Mouse (Mus musculus): ENCODE results near the gene Defb20. TPM values are rescaled to one million over a fixed set of nuclear protein-coding genes. Genes with fewer than 3 reads are reported as not detected.

Defb20 gene
- polyA plus RNA-seq, 1 experiment from 2014 or later = not detected

GRCm38 (mm10) chr2:152450241-152450640 lies 26.6 kb upstream of the Defb20 start:
- WGBS (ENCODE audit: insufficient replicate concordance) = 4% methylated on average over 5 of the region's 5 CpGs

DNA sequence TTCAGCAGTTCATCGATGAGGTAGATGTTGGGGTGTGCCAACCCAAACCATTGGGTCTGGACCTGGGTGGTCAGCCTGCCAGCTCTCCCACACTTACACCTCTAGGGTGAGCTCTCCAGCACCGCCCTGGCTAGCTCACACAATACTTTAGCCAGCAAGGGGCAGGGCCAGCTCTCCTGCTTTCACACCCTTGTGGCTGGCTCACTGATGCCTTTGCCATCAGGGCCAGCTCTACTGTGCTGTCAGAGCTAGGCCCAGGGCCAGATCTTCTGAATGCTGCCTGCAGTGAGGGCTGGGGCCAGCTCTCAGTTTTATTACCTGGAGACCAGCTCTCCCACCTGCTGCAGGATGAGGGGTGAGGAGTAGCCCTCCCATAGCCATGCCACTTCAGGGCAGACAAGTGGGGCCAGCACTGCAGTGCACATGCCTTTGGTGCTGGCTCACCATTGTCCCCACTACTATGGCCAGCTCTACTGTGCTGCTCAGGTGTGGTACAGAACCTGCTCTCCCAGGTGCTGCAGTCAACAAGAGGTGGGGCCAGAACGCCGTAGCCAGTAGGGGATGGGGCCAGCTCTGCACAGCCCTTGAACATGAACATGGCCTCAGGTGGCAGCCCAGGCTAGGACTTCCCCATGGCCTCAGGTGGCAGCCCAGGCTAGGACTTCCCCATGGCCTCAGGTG lies 24.6 kb upstream of the Defb20 start:
- no peak for ATAC-seq (ENCODE audit: insufficient read depth)
- H3K27me3 ChIP-seq = 0 out of 2 replicates have a peak, but pooled peaks cover 3% of the 10 kb centered on the region
- no peaks in the 10 kb centered on the region for H3K9me3 ChIP-seq (replicated peaks)
- no peak overlapping the region for H3K27ac ChIP-seq (replicated peaks)
- H3K36me3 ChIP-seq (replicated peaks) = no peaks in the 10 kb centered on the region
- H3K4me1 ChIP-seq (replicated peaks) = no peaks in the 10 kb centered on the region
- no peak overlapping the region for H3K4me3 ChIP-seq (replicated peaks)
- WGBS (ENCODE audit: insufficient replicate concordance) = 66% methylated on average over 4 of the region's 4 CpGs
- no peak overlapping the region for H3K9ac ChIP-seq
- H3K4me2 ChIP-seq = no peak overlapping the region

More at GRCm38 (mm10) chr2:152450241-152450640, 26.6 kb upstream of the Defb20 start:
- no peak overlapping the region for H3K4me3 ChIP-seq (replicated peaks)
- H3K4me2 ChIP-seq = no peak overlapping the region
- 0 out of 2 replicates have a peak, but pooled peaks cover 2% of the 10 kb centered on the region for H3K4me1 ChIP-seq (replicated peaks)
- no peaks in the 10 kb centered on the region for H3K9me3 ChIP-seq (replicated peaks)
- H3K9ac ChIP-seq = no peak overlapping the region
- H3K27me3 ChIP-seq = 0 out of 2 replicates have a peak, but pooled peaks cover 3% of the 10 kb centered on the region
- H3K27ac ChIP-seq (replicated peaks) = no peak overlapping the region
- no peak for ATAC-seq (ENCODE audit: insufficient read depth)
- H3K36me3 ChIP-seq (replicated peaks) = no peaks in the 10 kb centered on the region

GRCm38 (mm10) chr2:152459241-152459640 lies 17.6 kb upstream of the Defb20 start:
- Histone ChIP-seq H3K4me3 (replicated peaks) (no peak overlapping the region), H3K9me3 (replicated peaks) (no peaks in the 10 kb centered on the region), H3K4me2 (no peak overlapping the region), H3K27me3 (0 out of 2 replicates have a peak, but pooled peaks cover 3% of the 10 kb centered on the region), H3K27ac (replicated peaks) (no peak overlapping the region), H3K9ac (no peak overlapping the region), H3K36me3 (replicated peaks) (no peaks in the 10 kb centered on the region), H3K4me1 (replicated peaks) (no peaks in the 10 kb centered on the region)
- ATAC-seq (ENCODE audit: insufficient read depth) = no peak
- 61% methylated on average over 13 of the region's 13 CpGs for WGBS (ENCODE audit: insufficient replicate concordance)

DNA sequence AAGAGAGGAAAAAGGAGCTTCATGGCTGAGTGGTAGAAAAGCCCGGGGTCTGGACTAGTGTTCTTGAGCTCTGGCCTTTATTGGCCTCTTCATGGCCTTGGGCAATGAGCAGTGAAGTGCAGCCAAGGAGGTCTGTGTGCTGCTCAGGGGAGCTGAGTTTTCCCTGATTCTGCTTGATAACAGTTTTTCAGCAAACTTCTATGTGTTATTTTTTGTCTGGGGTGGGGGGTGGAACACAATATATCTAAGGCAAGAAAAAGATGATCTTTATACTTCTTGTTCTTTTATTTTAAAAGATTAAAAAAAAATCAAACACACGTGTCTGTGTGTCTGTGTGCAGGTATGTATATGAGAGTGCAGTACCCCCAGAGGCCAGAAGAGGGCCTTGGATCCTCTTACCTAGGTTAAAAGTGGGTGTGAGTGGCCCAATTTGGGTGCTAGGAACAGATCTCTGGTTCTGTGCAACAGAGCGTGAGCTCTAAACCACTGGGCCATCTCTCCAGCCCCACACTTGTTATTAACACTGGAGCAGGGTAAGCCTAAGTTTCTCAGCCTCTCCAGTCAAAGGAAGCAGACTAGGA lies 12.2 kb upstream of the Defb20 start, which contains the start of gene Defb23:
Gene Defb23, minus strand, starts transcription at position 51 of the 581 bp plus-strand sequence.
- H3K4me2 ChIP-seq = no peak within 1 kb of the TSS
- H3K9me3 ChIP-seq (replicated peaks) = no peaks in the 10 kb centered on the region
- H3K27me3 ChIP-seq = no peaks in the 10 kb centered on the region
- H3K36me3 ChIP-seq (replicated peaks) = no peaks in the 10 kb centered on the region
- H3K4me3 ChIP-seq (replicated peaks) = no peak within 1 kb of the TSS
- 57% methylated on average over 3 of the region's 3 CpGs for WGBS (ENCODE audit: insufficient replicate concordance)
- H3K4me1 ChIP-seq (replicated peaks) = no peaks in the 10 kb centered on the region
- no peak for ATAC-seq (ENCODE audit: insufficient read depth)
- H3K9ac ChIP-seq = no peak within 1 kb of the TSS
- no peak within 1 kb of the TSS for H3K27ac ChIP-seq (replicated peaks)

GRCm38 (mm10) chr2:152470973-152471372 lies 5.9 kb upstream of the Defb20 start:
- H3K36me3 ChIP-seq (replicated peaks) = no peaks in the 10 kb centered on the region
- no peak overlapping the region for H3K4me3 ChIP-seq (replicated peaks)
- no peak overlapping the region for H3K27ac ChIP-seq (replicated peaks)
- no peak overlapping the region for H3K4me2 ChIP-seq
- no peak overlapping the region for H3K9ac ChIP-seq
- H3K27me3 ChIP-seq = peaks cover 3% of the 10 kb centered on the region
- H3K4me1 ChIP-seq (replicated peaks) = no peaks in the 10 kb centered on the region
- H3K9me3 ChIP-seq (replicated peaks) = no peaks in the 10 kb centered on the region
- 24% methylated on average over 7 of the region's 7 CpGs for WGBS (ENCODE audit: insufficient replicate concordance)
- no peak for ATAC-seq (ENCODE audit: insufficient read depth)

DNA sequence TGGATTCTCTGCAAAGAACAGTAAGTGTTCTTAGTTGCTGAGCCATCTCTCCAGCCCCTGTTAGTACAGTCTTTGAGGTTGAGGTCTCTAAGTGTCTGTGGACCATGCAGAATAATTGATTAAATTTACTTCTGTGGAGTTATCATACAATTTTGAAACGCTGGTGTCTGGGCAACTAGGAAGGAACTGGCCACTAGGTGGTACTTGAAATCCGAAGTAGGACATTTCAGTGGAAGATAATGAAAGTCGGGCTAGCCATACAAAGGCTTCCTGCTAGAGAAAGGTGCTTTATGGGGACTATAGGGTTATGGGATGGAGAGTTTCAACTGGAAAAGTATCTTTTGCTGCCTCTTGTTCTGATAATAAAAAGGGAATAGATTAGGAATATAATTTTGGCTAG lies 4.4 kb upstream of the Defb20 start:
- WGBS (ENCODE audit: insufficient replicate concordance) = 15% methylated on average over 3 of the region's 3 CpGs
- no peaks in the 10 kb centered on the region for H3K4me1 ChIP-seq (replicated peaks)
- H3K4me2 ChIP-seq = no peak overlapping the region
- no peaks in the 10 kb centered on the region for H3K9me3 ChIP-seq (replicated peaks)
- H3K9ac ChIP-seq = no peak overlapping the region
- no peak overlapping the region for H3K4me3 ChIP-seq (replicated peaks)
- H3K27ac ChIP-seq (replicated peaks) = no peak overlapping the region
- H3K36me3 ChIP-seq (replicated peaks) = no peaks in the 10 kb centered on the region
- H3K27me3 ChIP-seq = peaks cover 3% of the 10 kb centered on the region
- no peak for ATAC-seq (ENCODE audit: insufficient read depth)

GRCm38 (mm10) chr2:152480881-152481280 lies 4.0 kb downstream of the Defb20 start:
- H3K4me3 ChIP-seq (replicated peaks) = no peak overlapping the region
- H3K9ac ChIP-seq = no peak overlapping the region
- H3K4me1 ChIP-seq (replicated peaks) = no peaks in the 10 kb centered on the region
- no peaks in the 10 kb centered on the region for H3K27me3 ChIP-seq
- no peak for ATAC-seq (ENCODE audit: insufficient read depth)
- no peaks in the 10 kb centered on the region for H3K36me3 ChIP-seq (replicated peaks)
- H3K27ac ChIP-seq (replicated peaks) = no peak overlapping the region
- H3K4me2 ChIP-seq = no peak overlapping the region
- 48% methylated on average over 3 of the region's 3 CpGs for WGBS (ENCODE audit: insufficient replicate concordance)
- no peaks in the 10 kb centered on the region for H3K9me3 ChIP-seq (replicated peaks)

DNA sequence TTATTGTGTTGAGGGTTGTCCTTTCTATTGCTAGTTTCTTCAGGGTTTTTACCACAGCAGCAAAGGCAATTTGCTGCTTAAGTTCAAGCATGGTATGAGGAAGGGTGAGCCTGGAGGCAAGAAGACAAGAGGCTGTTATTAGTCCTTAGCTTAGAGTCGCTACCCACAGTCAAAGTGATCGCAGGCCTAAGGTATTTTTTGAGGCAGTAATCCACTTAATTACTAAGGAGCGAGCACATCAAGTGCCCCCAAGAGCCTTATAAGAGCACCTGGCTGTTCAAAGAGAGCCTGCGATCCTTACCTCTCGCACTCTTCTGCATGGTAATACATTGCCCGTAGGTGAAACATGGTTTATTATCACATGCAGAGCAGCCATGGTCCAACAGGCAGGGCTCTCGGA lies 4.9 kb downstream of the Defb20 start:
- no peaks in the 10 kb centered on the region for H3K4me1 ChIP-seq (replicated peaks)
- no peak overlapping the region for H3K9ac ChIP-seq
- 60% methylated on average over 7 of the region's 7 CpGs for WGBS (ENCODE audit: insufficient replicate concordance)
- H3K9me3 ChIP-seq (replicated peaks) = no peaks in the 10 kb centered on the region
- H3K4me2 ChIP-seq = no peak overlapping the region
- no peak overlapping the region for H3K27ac ChIP-seq (replicated peaks)
- no peak overlapping the region for H3K4me3 ChIP-seq (replicated peaks)
- ATAC-seq (ENCODE audit: insufficient read depth) = no peak
- H3K36me3 ChIP-seq (replicated peaks) = no peaks in the 10 kb centered on the region
- H3K27me3 ChIP-seq = no peaks in the 10 kb centered on the region

DNA sequence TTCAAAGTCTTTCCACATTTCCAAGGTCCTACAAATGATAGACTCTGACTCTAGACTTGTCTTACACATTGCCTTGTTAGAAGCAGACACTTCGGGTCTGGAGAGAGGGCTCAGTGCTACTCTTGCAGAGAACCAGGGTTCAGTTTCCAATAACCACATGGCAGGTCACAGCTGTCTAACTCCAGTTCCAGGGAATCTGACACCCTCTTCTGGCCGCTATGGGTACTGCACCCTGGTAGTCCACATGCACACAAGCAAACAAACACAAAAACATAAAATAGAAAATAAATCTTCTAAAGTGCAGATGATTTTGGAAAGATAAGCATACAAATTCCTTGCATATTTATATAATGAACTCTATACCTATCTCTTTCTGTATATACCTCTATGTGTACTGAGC lies 10.2 kb downstream of the Defb20 start:
- H3K9ac ChIP-seq = no peak overlapping the region
- no peaks in the 10 kb centered on the region for H3K36me3 ChIP-seq (replicated peaks)
- H3K9me3 ChIP-seq (replicated peaks) = no peaks in the 10 kb centered on the region
- H3K27ac ChIP-seq (replicated peaks) = no peak overlapping the region
- H3K27me3 ChIP-seq = no peaks in the 10 kb centered on the region
- ATAC-seq (ENCODE audit: insufficient read depth) = no peak
- no peak overlapping the region for H3K4me2 ChIP-seq
- no peak overlapping the region for H3K4me3 ChIP-seq (replicated peaks)
- 54% methylated on average over 2 of the region's 2 CpGs for WGBS (ENCODE audit: insufficient replicate concordance)
- H3K4me1 ChIP-seq (replicated peaks) = no peaks in the 10 kb centered on the region

- H3K4me3 ChIP-seq (replicated peaks) = no peak within 1 kb of the TSS
- H3K27ac ChIP-seq (replicated peaks) = no peak within 1 kb of the TSS
- no peaks in the 10 kb centered on the region for H3K27me3 ChIP-seq
- no peaks in the 10 kb centered on the region for H3K36me3 ChIP-seq (replicated peaks)
- no peak for ATAC-seq (ENCODE audit: insufficient read depth)
- H3K4me1 ChIP-seq (replicated peaks) = no peaks in the 10 kb centered on the region
- H3K9me3 ChIP-seq (replicated peaks) = no peaks in the 10 kb centered on the region
- H3K9ac ChIP-seq = no peak within 1 kb of the TSS
- no peak within 1 kb of the TSS for H3K4me2 ChIP-seq
These were observed 13.2 kb downstream of the Defb20 start, which contains the start of gene Defb22 for GRCm38 (mm10) chr2:152490038-152490437. TSS of gene Defb22 (minus strand) at chr2:152490138.

GRCm38 (mm10) chr2:152493151-152493550 lies 16.3 kb downstream of the Defb20 start:
- H3K36me3 ChIP-seq (replicated peaks) = no peaks in the 10 kb centered on the region
- H3K4me2 ChIP-seq = no peak overlapping the region
- H3K27ac ChIP-seq (replicated peaks) = no peak overlapping the region
- H3K4me1 ChIP-seq (replicated peaks) = no peaks in the 10 kb centered on the region
- ATAC-seq (ENCODE audit: insufficient read depth) = no peak
- H3K9me3 ChIP-seq (replicated peaks) = no peaks in the 10 kb centered on the region
- H3K4me3 ChIP-seq (replicated peaks) = no peak overlapping the region
- no peak overlapping the region for H3K9ac ChIP-seq
- WGBS (ENCODE audit: insufficient replicate concordance) = 51% methylated on average over 6 of the region's 6 CpGs
- no peaks in the 10 kb centered on the region for H3K27me3 ChIP-seq

Data from liver, embryonic 15.5 days (tissue).